Mouse (Mus musculus) lung, postnatal 14 days (tissue): ENCODE results near the gene Myh6.
A peak's percentile ranks its signal among the peaks of the same experiment; 100 is the strongest.

Experiments
- DNase-seq: peaks from one replicate; pipeline ENCODE4 v3.0.0; 2021

Myh6 gene

DNA sequence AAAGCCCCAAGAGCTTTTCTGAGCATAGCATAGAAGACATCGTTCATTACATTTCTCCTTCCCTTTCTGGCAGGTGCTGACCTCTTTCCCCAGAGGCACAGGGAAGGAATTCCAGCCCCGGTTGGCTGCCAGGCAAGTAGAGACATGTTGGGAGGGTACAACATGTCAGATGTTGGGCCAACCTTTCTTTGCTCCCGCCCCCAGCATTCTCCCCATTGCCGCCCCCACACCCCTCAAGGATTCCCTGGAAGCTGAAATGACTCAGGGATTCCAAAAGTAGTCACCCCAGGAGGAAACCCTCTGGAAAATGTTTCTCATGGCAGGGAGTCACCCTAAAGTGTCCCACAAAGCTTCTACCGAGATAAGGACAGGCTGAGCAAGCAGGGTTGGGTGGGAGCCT lies 36.9 kb downstream of the Myh6 start:
- no peak for DNase-seq

DNA sequence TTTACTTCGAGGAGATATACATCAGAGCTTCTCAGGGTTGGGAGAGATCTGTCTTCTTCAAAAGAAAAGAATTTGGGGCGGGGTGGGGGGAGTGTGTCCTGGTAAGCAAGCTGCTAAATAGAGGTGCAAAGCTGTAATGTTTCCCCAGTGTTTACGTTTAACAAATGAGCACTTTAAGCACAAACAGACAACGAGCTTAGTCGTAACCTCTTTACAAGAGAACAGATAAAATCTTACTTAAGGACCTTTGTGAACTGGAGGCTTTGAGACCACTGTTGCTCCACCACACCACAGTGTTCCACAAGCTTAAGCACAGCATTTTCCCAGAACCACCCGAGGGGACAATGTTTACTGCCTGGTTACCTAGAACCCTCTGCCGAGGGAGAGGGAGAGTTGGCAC lies 39.4 kb downstream of the Myh6 start:
- no peak for DNase-seq

DNA sequence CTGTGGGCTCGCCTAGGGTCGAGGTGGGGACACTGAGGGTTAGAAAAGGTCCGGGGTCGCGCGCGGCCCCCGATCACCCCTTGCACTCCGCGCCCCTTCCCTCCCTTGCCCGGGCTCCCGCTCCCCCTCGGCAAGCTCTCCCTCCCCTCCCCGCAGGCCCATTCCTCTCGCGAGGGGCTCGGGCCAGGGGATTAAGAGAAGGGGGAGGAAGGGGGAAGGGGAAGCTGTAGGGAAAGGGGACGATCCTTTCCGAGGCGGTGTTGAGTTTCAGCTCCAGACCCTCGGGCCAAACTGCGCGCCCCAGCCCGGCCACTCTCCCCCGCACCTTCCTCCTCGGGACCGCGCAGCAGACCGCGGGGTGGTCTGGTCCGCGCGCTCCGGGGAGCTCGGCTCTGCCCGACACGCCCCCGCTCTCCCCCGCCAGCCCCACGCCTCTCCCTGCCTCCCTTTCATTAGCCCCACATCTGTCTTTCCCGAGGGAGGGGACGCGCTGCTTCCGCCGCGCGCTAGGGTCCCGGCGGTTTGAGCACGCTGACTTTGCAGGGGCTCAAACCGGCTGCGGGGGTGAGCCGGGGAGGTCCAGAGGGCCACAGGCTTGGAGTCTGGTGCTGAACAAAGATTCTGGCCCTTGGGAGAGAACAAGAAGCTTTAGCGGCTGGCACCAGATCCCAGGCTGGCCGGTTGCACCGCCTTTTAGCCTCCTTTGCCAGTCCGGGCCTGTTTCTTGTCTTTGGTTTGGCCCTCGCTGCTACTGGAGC lies 40.1 kb downstream of the Myh6 start:
- peak; percentile 40 for DNase-seq

DNA sequence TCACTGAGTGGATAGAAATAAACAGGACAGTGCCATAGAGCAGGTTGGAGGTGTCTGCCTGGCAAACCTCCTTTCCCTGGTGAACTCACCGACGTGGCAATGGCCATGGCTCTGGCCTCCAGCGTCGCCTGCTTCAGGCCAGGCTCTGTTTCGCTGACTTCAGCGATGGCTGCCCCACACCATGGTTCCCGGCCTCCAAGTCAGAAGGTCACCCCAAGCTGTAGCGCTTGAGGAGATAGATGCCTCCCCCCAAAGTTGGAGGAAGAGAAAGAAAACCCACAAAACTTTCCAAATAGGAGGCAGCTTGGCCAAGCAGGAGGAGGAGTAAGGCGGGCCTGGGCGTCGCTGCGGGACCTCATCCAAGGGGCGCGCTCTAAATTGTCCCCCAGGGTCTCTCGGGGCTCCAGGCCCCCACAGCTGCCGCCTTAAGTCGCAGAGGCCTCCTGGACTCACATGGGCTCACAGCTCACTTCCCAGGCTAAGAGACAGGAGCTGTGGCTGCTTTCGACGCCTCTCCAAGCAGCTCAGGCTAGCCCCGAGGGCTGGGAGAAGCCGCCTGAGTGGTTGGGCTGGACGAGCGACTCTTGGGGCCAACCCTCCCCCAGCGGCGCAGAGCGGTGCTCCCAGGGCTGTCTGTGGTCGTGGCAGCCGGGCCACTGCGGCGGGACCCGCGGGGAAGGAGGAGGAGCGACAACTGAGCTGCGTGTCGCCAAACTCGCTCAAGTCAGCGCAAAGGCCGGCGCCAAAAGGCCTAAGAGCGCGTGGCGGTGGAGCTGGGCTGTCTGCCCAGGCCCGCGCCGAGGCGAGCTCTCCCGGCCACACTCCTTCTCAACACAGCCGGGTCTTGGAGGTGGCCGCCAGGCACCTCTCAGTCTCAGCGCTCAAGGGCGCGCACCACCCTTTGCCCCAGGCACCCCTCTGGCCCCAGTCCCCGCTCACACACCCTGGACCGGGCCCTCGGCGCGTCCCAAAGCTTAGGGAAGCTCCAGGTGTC lies 41.1 kb downstream of the Myh6 start, which contains the start of gene Efs:
Gene Efs (minus strand): TSS at position 778 of the 994 bp plus-strand sequence.
- DNase-seq: peak; percentile 50

DNA sequence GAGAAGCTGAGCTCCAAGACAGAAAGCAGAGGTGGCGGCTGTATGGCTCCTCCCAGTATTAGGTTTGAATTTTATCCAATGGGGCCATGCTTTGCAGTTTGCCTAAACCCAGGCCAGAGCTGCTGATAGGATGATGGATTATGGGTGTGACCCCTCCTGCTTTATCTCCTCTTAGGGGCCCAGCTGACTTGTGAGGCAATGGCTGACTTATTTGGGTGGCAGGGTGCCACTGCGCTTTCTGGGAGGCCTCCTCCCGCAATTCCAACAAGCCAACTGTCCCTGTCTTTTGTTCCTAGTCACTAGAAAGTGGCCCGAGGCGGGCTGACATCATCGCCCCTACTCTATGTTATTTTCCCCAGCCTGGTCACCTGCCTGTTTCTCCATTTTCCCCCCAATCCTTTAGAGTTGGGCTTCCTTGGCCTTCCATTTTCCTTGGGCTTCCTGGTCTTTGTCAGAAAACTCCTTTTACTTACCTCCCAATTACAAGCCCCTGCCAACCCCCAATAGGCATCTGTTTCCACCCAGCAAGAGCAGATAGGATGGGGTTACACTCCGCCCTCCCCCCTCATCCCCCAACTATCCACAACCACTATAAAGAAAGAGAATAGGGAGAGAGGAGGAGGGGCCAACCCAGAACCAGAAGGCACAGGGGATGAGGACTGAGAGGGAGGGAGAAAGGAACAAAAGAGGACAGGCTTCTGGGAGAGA lies 41.9 kb downstream of the Myh6 start:
- peak; percentile 35 for DNase-seq

DNA sequence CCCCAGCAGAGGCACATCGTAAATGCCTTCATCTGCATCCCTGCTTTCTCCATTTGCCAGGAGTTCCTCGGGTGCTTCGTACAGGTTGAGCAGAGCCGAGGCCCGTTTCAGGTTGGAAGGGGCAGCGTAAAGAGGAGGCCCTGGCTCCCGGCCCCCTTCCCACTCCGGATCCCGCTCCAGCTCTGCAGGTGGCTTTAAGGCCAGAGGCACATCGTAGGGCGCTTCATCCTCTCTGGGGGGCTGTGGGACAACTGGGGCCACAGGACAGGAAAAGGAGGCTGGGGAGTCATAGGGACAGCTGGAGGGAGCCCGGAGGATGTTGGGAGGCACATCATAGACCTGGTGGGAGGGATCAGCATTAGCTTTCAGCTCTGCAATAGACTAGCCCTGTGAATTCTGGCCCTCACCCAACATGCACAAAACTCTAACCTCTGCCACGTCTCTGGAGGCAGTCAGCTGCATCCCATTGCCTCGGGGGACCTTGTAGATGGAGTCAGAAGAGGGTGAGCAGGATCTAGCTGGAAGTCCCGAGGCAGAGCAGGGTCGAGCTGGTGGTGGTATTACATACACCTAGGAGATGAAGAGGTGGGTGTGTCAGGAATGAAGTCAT lies 46.5 kb downstream of the Myh6 start:
- DNase-seq: no peak

DNA sequence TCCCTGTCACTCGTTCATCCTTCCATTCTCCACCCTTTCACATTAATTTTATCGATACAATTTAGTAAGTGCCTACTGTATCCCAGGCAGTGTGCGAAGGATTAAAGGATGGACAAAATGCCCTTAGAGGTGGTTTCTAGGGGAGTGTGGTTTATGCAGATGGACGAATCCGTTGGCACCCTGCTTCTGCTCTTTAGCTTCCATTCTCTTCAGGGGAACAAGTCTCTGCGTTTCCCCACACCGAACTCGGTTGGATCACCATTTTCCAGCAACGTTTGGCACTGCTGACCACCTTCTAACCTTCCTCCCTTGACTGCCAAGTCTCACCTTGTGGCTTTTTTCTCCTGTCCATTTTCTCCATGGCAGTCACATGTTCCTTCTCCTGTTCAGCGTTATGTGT lies 53.4 kb downstream of the Myh6 start:
- no peak for DNase-seq

DNA sequence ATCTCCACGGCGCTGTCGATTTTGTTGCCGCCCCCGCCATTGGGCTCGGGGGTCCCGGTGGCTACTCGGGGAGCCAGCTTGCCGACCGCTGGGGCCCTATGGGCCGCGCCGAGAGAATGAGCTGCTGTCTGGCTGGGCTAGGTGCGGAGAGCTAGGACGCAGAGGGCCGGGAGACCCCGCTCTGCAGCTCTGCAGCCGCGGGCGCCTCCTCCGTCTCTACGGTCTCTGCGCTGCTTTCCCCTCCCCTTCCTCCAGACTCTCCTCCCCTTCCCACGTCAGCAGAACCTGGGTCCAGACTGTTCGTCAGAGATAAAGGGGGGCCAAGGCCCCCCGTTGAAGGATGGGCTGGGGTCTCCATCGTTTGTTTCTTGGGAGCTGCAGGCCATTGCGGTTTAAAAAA lies 53.8 kb downstream of the Myh6 start, which contains the start of gene Slc22a17:
Gene Slc22a17 (minus strand): TSS at position 247 of the 400 bp plus-strand sequence.
- DNase-seq: peak; percentile 72

DNA sequence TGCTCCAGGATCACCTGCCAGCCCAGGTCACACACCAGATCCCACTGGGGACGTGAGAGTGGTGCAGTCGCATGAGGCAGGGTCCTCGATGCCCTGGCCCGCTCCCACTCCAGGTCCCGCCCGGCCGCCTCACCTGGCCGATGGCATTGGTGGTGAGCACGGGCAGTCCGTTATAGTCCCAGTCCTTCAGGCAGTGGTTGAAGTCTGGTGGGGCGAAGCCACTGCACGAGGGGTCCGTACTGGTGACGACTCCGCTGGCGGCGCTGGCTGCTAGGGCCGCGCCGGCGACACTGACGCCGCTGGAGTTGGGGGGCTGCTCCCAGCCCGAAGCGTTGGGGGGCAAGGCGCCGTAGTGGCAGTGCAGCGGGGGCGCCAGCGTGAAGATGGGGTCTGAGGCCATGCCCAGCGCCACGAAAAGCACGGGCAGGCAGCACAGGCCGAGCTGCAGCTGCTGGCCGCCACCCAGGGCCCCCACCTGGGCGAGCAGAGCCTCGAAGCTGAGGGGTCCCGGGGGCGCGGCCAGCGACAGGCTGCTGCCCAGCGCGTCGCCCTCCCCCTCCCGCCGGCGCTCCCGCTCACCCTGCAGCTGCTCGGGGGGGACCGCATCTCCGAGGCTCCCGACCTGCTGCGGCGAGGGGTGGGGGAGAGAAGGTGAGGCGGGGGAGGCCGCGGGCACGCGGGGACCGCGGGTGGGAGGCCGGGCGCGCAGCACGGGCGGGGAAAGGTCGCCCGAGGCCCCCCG lies 54.4 kb downstream of the Myh6 start:
- DNase-seq: no peak

DNA sequence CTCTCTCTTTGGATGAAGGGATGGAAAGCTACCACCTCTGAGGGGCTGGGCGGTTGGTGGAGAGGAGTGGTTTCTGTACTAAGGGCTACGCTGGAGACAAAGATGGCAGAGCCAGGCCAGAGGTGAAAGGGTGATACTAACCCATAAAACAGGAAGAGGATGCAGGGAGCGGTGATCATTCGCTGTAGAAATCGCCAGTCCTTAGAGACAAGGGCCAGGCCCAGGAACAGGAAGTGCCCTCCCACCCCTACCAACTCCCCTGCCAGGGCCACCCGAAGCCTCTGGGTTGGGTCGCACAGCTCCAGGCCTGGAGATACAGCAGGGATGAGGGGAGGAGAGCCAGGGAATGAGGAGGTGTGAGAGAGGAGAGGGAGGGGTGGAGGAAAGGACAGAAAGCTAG lies 58.0 kb downstream of the Myh6 start:
- no peak for DNase-seq

DNA sequence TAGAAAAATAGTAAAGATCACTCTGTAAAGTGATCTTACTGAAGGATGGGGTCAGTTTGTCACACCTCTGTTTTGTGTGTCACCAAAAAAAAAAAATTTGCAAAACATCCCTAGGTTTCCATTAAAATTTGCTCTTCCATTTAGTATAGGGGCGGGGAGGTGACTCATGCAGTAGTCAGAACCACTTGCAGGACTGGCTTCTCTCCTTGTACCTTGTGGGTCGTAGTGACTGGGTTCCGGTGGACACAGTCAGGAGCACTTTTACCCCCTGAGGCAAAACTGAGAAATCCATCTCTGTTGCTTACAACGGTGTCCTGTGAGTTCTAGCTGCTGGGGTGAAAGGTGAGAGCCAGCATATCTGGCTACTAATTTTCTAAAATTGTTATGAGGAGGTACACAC lies 63.1 kb downstream of the Myh6 start:
- DNase-seq: no peak

DNA sequence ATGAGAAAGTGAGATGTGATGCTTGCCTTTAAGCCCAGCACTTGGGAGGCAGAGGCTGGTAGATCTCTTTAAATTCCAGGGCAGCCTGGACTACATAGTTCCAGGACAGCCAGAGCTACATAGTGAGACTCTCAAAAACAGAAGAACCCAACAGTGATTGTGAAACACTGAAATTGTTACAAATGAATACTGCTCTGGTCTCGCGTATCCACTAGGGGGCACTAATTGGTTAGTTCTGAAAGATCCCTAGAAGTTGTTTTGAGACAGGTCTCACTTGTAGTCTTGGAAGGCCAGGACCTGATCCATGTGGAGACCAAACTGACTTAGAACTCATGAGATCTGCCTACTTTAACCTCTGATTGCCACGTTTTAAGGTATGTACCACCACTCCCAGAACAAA lies 66.3 kb downstream of the Myh6 start:
- DNase-seq: peak; percentile 81

DNA sequence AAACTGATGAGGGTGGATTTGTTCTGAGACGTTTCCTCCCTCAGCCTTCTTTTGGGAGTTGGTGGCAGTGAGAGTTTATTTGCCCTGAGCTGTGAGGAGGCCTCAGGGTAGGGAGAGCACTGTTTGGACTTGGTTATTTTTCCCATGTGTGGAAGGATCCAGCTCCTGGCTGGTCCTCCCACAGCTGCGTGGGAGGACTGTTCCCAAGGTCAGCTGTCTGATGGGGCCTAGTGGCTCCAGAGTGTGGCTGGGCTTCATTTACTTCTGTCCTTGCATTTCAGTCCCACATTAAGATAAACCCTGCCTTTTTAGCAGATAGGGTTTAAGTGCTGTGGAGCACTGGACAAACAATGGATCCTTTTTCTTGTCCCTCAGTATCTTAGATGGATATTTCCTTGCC lies 69.3 kb downstream of the Myh6 start:
- no peak for DNase-seq

DNA sequence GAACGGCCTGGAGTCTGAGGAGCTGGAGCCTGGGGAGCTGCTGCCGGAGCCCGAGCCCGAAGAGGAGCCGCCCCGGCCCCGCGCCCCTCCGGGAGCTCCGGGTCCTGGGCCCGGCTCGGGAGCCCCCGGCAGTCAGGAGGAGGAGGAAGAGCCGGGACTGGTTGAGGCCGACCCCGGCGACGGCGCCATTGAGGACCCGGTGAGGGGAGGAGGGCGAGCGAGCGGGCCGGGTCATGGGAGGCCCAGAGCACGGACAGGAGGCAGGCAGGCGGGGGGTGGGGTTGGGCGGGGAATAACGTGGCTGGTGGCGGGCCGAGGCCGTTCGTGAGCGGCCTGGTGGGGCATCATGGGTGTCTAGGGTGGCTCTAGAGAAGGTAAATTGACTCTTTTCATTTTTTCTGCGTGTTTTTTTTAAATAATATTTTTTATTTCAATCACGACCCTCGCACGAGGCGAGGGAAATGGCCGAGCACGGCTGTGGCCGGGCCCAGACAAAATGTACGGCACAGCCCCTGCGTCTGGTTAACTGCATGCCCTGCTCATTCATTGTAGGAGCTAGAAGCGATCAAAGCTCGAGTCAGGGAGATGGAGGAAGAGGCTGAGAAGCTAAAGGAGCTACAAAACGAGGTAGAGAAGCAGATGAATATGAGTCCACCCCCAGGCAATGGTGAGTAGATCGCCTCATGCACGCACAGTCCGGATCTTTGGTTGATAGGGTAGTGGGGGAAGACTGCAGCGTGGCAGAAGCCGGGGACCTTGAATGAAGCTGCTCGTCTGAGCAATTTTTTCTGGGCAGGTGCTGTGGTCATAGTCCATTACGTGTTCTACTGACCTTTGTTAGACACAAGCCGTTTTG lies 72.2 kb downstream of the Myh6 start:
- DNase-seq: peak; percentile 67

DNA sequence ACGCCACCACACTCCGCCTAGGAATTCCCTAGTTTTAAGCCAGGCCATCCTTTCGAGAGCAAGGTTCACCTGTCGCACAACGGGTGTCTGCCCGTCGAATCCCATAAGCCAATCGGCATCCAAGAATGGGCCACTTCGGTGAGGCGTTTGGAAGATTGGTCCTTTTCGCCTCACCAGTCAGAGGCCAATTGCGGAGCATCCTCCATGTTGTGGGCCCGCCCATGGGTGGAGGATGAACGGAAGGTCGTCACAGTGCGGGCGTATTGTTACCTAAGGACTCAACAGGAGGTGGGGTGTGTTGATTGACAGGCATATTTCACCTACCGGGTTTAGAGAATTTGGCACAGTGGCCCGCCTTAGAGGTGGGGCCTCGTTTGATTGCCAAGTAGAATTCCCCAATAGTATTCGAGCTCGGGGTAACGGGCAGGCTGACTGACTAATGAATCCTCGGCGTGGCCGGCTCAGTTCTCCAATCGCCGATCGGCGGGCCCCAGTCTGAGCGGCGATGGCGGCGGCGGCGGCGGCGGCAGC lies 73.0 kb downstream of the Myh6 start:
- DNase-seq: peak; percentile 95

DNA sequence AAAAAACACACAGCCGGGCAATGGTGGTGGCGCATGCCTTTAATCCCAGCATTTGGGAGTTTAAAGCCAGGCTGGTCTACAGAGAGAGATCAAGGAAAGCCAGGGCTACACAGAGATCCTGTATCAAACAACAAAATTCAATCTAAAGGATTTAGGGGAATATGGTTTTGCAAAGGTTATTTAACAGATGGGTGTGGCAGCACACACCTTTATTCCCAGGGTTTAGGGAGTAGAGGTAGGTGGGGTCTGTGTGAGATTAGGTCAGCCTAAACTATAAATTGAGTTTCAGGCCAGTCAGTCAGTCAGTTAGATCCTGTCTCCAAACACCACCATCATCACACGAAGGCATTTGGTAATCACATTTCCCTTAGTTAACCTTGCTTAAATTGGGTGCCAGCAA lies 74.5 kb downstream of the Myh6 start, which contains the start of gene Pabpn1:
Gene Pabpn1 (plus strand): TSS at position 301 of the 400 bp plus-strand sequence.
- no peak for DNase-seq
